Mouse (Mus musculus) thymus, postnatal 14 days (tissue): ENCODE measurements at regions not wholly inside any gene's neighbourhood (a gene's known extent, or its start where the extent isn't known, plus 50 kb on each side); places are given as distances from the start of the nearest gene placed in this dataset.

Experiments
- DNase-seq: peaks from one replicate; pipeline ENCODE4 v3.0.0; 2021

DNA sequence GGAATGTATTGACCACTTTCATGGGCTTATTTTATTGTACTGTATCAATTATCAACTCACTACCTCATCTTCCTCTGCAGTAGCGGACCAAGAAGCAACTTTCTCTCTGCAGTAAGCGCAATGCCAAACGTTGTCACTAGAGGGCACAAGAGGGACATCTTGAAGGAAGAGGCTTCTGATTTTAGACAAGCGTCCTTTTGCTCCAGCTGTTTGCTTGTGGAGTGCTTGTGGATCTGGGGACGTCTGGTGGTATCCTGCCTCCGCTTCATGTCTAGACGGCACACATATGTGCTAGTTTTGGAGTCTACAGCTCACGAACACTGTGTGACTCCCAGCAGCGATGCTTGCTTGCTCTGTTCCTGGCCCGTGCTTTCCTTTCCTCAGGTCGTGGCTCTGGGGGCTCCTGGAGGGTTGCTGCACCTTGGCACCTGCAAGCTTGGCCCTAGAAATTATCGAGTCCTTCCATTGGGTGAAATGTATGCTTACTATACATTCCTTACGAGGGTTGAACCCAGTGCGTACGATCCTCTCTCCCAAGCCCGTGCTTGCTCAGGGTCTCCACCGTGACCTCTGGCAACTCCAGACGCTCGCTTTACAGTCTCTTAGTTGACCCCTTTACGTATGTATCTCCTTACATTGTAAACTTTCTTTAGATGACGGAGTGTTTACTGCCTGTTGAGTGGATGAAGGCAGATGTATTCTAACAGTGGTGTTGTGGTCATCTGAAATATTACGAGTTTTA lies 92.2 kb upstream of the Kif2a start:
- DNase-seq = peak; percentile 82

- no peak for DNase-seq
Observed at GRCm38 (mm10) chr13:107108045-107108444, 86.1 kb upstream of the Kif2a start.

DNA sequence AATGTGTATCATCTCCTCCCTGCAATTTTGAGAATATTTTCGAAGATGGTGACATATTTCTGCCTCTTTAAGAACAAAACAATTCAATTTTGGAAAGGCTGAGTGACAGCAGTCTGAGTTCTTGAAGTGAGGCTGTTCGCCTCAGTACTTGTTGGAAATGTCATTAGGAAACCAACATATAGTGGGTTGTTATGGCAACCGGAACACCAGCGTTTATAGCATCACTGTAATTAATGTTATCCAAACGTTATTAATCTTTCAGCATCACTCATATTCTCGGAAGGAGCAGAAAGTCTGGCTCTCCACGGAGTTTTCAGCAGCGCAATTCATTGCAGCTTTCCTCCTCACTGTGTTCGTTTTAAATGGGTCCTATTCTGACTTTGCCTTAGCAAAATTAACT lies 85.6 kb upstream of the Kif2a start:
- DNase-seq = no peak

- DNase-seq = peak; percentile 68
Observed at GRCm38 (mm10) chr13:107105510-107105909, 83.6 kb upstream of the Kif2a start.

GRCm38 (mm10) chr13:107101598-107101997 lies 79.7 kb upstream of the Kif2a start:
- DNase-seq = peak; percentile 93

DNA sequence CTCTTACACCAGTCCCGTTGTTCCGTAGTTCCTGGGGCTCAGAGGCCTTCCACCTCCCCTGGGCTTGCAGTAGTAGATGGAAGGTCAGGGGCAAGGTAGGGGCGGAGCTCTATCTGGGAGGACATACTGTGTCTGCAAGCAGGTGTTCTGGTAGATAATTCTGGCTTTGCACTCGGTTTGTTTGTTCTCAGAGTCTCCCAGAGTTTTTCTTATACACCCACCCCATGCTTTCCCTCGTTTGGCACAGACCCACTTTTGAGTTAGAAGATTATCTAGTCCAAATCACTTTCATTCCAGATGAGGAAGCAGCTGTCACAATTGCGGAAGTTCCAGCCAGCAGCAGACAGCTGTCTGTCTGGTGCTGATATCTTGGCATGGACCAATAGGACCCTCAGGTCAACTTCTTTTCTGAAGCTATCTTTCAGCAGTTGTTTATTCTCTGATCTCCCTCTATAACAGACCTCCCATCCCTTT lies 79.0 kb upstream of the Kif2a start:
- DNase-seq = peak; percentile 37

- DNase-seq = no peak
Observed at GRCm38 (mm10) chr13:107100116-107100515, 78.2 kb upstream of the Kif2a start.

DNA sequence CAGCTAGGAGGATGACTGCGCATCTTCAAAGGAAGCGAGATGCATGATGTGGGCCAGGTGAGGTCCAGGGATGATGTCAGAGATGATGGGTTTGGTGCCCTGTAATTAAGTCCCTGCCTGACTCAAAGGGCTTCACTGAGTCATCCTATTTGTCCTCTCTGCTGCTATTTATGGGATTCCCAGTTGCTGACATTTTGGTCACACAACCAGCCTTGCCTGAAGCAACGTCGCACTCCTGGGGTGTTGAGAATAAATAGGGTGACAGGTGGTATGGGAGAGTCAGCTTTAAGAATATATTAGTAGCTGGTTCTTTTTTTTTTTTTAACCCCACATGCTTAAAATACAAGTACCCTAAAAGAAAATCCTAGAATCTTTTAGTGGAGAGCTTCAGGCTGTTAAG lies 75.1 kb upstream of the Kif2a start:
- DNase-seq = no peak

GRCm38 (mm10) chr13:107094976-107095716 lies 73.2 kb upstream of the Kif2a start:
- peak; percentile 80 for DNase-seq

DNA sequence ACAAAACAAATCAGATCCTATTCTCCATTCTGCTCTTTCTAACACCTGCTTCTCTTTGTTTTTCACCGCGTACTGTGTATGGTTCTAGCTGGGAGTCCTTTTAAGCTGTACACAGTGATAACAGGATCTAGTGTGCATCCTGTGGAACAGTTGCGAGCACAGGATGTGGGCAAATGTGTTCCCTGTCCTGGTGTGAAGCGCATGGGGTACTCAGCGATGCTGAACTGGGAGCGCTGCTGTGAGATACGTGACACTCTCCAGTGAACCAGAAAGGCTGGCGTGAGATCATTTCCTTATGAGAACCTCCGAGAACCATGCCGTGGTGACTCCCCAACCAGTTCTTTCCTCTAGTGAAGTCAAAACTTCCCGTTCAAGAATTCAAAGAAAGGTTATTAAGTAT lies 72.6 kb upstream of the Kif2a start:
- peak; percentile 77 for DNase-seq

GRCm38 (mm10) chr13:107093683-107094082 lies 71.8 kb upstream of the Kif2a start:
- DNase-seq = no peak

DNA sequence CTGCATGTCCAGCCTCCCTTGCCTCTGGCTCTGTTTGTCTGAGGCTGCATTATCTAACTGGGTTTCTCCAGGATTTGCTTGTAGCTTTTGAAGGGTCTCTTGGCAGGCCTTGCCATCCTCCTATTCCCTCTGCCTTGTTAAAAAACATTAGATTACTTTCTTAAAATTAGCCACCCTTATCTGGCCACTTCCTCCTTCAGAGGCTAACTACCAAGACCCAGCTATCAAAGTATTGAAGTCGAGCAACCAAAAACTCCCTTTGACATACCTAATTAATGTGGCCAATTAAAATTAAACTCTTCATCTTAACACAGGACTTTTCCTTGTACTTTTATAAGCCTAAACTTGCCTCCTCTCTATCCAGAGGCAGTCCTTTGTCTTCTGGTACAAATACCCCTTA lies 66.3 kb upstream of the Kif2a start:
- DNase-seq = no peak

- DNase-seq = no peak
Observed at GRCm38 (mm10) chr13:107087355-107087754, 65.4 kb upstream of the Kif2a start.

DNA sequence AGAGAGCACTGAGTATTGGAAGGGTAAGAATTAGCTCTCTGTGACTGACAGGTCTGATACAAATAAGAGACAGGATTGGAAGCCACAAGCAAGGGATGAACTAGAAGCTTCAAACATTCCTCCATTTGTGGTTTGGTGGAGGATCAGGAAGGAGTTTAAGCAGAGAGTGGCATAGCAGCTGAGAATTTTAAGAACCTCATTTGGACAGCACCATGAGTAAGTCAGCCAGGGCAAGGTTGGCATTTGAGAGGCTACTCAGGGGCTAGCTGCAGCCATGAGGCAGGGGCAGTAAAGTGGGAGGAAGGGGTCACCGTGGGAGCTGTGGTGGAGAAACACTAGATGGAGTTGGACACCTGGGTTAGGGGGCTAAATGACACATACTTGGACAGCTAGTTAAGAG lies 56.2 kb upstream of the Kif2a start:
- DNase-seq = no peak

DNA sequence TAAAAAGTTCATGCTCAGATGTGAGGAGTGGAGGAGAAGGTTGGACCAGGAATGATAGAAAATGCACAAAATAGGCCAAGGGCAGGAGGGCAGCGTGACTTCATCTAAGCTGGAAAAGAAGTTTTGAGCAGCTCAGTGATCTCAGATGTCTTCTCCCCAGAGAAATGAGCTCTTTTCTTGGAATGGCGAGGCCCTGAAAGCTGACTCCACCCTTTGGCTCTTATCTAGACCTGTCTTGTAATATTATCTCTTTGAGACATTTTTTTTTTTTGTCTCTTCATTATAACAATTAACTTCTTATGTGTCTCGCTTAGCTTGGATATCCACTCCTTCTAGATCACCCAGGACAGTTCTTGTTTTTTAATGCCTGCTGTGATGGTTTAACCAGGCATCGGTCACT lies 53.0 kb upstream of the Kif2a start:
- no peak for DNase-seq

GRCm38 (mm10) chr13:107073039-107073620 lies 51.2 kb upstream of the Kif2a start:
- no peak for DNase-seq

DNA sequence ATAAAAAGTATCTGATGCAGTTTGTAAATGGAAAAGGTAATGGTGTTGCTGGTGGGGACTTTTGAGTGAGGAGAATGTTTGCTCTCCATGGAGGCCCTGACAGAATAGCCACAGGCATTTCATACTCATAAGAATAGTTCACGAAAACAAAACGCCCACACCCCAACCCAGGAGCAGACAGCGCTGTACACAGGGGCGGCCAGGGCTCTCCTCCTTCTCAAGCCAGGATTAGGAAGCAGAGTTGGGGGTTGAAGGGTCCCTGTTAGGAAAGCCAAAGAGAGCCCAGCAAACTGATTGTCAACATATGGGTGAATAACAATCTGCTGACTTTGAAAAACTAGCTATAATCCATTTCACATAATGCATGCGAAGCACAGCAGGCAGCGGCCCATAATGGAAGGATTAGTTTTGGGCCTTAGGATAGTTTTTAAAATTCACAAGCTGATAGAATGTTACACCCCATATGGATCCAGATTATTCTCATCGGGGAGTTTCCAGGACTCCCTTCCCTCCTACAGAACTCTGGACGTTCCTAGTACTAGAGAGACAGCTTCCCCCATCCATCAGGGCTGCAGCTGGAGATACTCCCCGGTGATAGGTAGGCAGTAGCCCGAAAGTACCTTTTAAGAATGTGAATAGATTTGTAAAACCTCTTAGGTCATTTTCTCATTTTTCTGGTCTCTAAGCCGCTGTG lies 50.6 kb upstream of the Kif2a start:
- no peak for DNase-seq
